Mouse (Mus musculus) erythroblast, embryonic 14.5 days (primary cell): Measurements from ENCODE around the gene Adgrl2.

Experiments used
- GATA1 ChIP-seq: IDR thresholded peaks from 2 replicates; pipeline ENCODE4 v1.6.1; 2012; ENCODE audit warnings: low read length, inconsistent platforms, mixed read lengths
- TAL1 ChIP-seq: IDR thresholded peaks from 3 replicates; pipeline ENCODE4 v1.6.1; 2012; ENCODE audit warnings: low read length, inconsistent platforms, mixed read lengths

DNA sequence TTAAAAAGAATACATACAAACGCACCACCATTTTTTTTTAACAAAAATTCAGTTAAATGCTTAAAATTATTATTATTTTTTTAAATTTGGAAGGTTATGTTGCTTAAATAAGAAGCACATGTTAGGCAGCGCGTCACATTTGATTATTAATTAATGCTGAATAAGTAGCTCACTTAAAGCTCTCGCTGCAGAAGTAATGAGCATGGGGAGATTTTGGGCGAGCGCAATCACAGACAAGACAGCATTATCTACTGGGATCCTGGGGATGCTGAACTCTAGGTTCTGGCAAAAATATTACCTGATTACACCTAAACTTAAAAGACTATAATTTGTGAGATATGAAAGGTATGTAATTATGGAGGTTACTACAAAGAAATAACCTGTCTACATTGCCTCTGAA, 77.8 kb downstream of the Adgrl2 start:
- TF ChIP-seq GATA1: no peak
- no peak for TF ChIP-seq TAL1
